Mouse (Mus musculus) heart, postnatal 0 days (tissue): ENCODE data around the gene Ptchd4.

Source experiments
- CTCF ChIP-seq: IDR thresholded peaks from 2 replicates; pipeline ENCODE4 v1.5.1; 2016; ENCODE audit warnings: antibody characterized with exemption, control low read depth, low read depth
- EP300 ChIP-seq: IDR thresholded peaks from 2 replicates; pipeline ENCODE4 v1.6.1; 2016; ENCODE audit warnings: antibody characterized with exemption, low read depth

GRCm38 (mm10) chr17:42297986-42298385 lies 17.8 kb upstream of the Ptchd4 start:
- TF ChIP-seq EP300 = no peak
- no peak for TF ChIP-seq CTCF
